12 mouse cellular contexts compared by ENCODE assay signal in the genomic region with DNA sequence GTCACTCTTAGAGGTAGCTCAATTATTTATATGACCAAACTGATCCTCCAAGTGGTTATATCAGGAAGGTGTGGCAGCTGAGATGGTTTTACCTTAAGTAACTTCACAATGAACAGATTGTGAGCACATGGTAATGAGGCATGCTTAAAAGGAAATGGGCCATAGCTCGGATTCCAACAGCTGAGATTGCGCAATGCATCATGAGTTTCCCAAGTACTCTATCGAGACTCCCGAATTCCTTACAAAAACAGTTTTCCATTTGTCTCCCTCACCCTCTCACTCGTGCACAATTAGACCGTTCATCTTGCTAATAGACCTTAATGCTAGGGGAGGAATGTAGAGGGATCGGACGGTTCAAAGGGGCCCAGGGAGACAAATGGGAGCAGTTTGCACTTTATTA.
DNase-seq lines count a peak whose midpoint lies in the region; ATAC-seq and TF ChIP-seq lines count a peak whose summit lies in the region.
"Had no signal": no experiment of that assay in that cellular context is flagged by ENCODE, and none has a peak within 500 bp of the region (broad histone marks: within the 10 kb centered on the region; RNA-seq: fewer than 3 reads in every experiment).

No protein-coding gene starts in this region.

- no peak overlapping the region for H3K4me3 ChIP-seq in kidney, postnatal 0 days (replicated peaks; ENCODE audit: low read depth, low read length)
- no peak overlapping the region for H3K4me3 ChIP-seq in kidney, embryonic 15.5 days (replicated peaks)
- H3K4me3 ChIP-seq in myocyte: no peak overlapping the region
- H3K4me3 ChIP-seq: heart, embryonic 13.5 days had no signal

- H3K9me3 ChIP-seq in kidney, postnatal 0 days (replicated peaks; ENCODE audit: low read length): no peaks in the 10 kb centered on the region
- H3K9me3 ChIP-seq in kidney, embryonic 15.5 days (replicated peaks): no peaks in the 10 kb centered on the region
- H3K9me3 ChIP-seq: heart, embryonic 13.5 days had no signal

- no peak for TF ChIP-seq CTCF in kidney, postnatal 0 days (IDR thresholded peaks at IDR 0.05; ENCODE audit: low read depth)

- no peak for TF ChIP-seq POLR2A in myocyte (IDR thresholded peaks at IDR 0.05; ENCODE audit: insufficient read length, low read depth)

- no peak for DNase-seq in frontal cortex, adult 2 months (ENCODE audit: extremely low spot score in 1 of 2, low spot score in 1 of 2)
- DNase-seq in kidney, postnatal 0 days (ENCODE audit: low spot score): peak; percentile 37
- peak; percentile 17 for DNase-seq in forelimb bud, embryonic 11.5 days (ENCODE audit: low read depth, low spot score)
- no peak for DNase-seq in right cerebral cortex, postnatal 14 days
- DNase-seq in layer of hippocampus, adult 9-10 months (ENCODE audit: low spot score): no peak
- DNase-seq: retina, postnatal 1 day; thymus, postnatal 36 days had no signal

- no peaks in the 10 kb centered on the region for H3K4me1 ChIP-seq in kidney, postnatal 0 days (replicated peaks; ENCODE audit: insufficient read depth, low read length)
- peaks cover 3% of the 10 kb centered on the region; the same call in 1 of the 2 replicates for H3K4me1 ChIP-seq in kidney, embryonic 15.5 days

- no peak overlapping the region for H3K27ac ChIP-seq in kidney, postnatal 0 days
- no peak overlapping the region for H3K27ac ChIP-seq in kidney, embryonic 15.5 days
- H3K27ac ChIP-seq: heart, embryonic 13.5 days had no signal

- no peaks in the 10 kb centered on the region for H3K27me3 ChIP-seq in kidney, postnatal 0 days (ENCODE audit: insufficient read depth, low read length)
- no peaks in the 10 kb centered on the region for H3K27me3 ChIP-seq in kidney, embryonic 15.5 days
- H3K27me3 ChIP-seq in myocyte (ENCODE audit: control insufficient read depth, insufficient read depth, insufficient read length): no peaks in the 10 kb centered on the region
- H3K27me3 ChIP-seq: heart, embryonic 13.5 days had no signal

- 36% methylated on average over 8 of the region's 8 CpGs for WGBS in kidney, postnatal 0 days
- 37% methylated on average over 8 of the region's 8 CpGs for WGBS in kidney, embryonic 15.5 days

- H3K9ac ChIP-seq in kidney, postnatal 0 days (ENCODE audit: low read depth, low read length): no peak overlapping the region
- H3K9ac ChIP-seq in kidney, embryonic 15.5 days: no peak overlapping the region
- H3K9ac ChIP-seq: heart, embryonic 13.5 days had no signal

- no peaks in the 10 kb centered on the region for H3K79me2 ChIP-seq in myocyte (ENCODE audit: control insufficient read depth, insufficient read depth)

- no peak overlapping the region for H3K4me2 ChIP-seq in kidney, postnatal 0 days (ENCODE audit: low read length)
- H3K4me2 ChIP-seq in kidney, embryonic 15.5 days: no peak overlapping the region
- H3K4me2 ChIP-seq in myocyte (ENCODE audit: low read depth): no peak overlapping the region
- H3K4me2 ChIP-seq: heart, embryonic 13.5 days had no signal

- peaks cover 11% of the 10 kb centered on the region; the same call in 1 of the 2 replicates for H3K36me3 ChIP-seq in kidney, postnatal 0 days (ENCODE audit: insufficient read depth, low read length)
- peaks cover 75% of the 10 kb centered on the region for H3K36me3 ChIP-seq in kidney, embryonic 15.5 days
- peaks cover 44% of the 10 kb centered on the region for H3K36me3 ChIP-seq in myocyte (ENCODE audit: control insufficient read depth, insufficient read depth)

- no peak overlapping the region for H3ac ChIP-seq in myocyte (ENCODE audit: control insufficient read depth, insufficient read length)

- peak; percentile 56; the same call in 1 of the 2 replicates for ATAC-seq in frontal cortex, adult (ENCODE audit: low TSS enrichment)
- no peak for ATAC-seq in kidney, postnatal 0 days (replicated peaks; ENCODE audit: low FRiP score, low read depth)
- ATAC-seq in kidney, embryonic 15.5 days (replicated peaks; ENCODE audit: low FRiP score): no peak
- ATAC-seq: forebrain, embryonic 14.5 days had no signal

TF ChIP-seq in myocyte, 11 proteins besides CTCF, POLR2A, EP300 and RAD21:
- TF ChIP-seq REST (IDR thresholded peaks at IDR 0.05; ENCODE audit: insufficient read depth, insufficient read length): no peak
- peak; percentile 98 for TF ChIP-seq CEBPB (IDR thresholded peaks at IDR 0.05; ENCODE audit: insufficient read depth, poor library complexity, severe bottlenecking)
- TF ChIP-seq E2F4 (IDR thresholded peaks at IDR 0.05; ENCODE audit: insufficient read depth): no peak
- no peak for TF ChIP-seq TCF12 (IDR thresholded peaks at IDR 0.05; ENCODE audit: insufficient read depth, poor library complexity, severe bottlenecking)

Comparison
In these comparisons a context has a peak if more than half of its experiments do, and no peak if none do; other contexts are left out.
1. DNase-seq: peak in kidney, postnatal 0 days (single experiment) and forelimb bud, embryonic 11.5 days (single experiment); none in frontal cortex, adult 2 months (0 of 2), right cerebral cortex, postnatal 14 days (single experiment) and layer of hippocampus, adult 9-10 months (single experiment).